Mouse (Mus musculus) bone marrow, adult 2 months (tissue): ENCODE results near the gene Esrp2. TPM values are rescaled to one million over a fixed set of nuclear protein-coding genes. Genes with fewer than 3 reads are reported as not detected.

ENCODE experiments used
- H3K27ac ChIP-seq: fragments of 200-500 bp; 2 replicates; pipeline ENCODE4 v1.5.1; 2012; ENCODE audit warnings: low read depth, mild to moderate bottlenecking, control low read depth, inconsistent platforms, low read length; ENCODE audit not compliant: control insufficient read depth, poor library complexity, insufficient read depth
- H3K4me1 ChIP-seq: fragments of 200-500 bp; 2 replicates; pipeline ENCODE4 v1.6.1; 2011; ENCODE audit warnings: low read length; ENCODE audit not compliant: control insufficient read depth, insufficient read depth
- H3K4me3 ChIP-seq: fragments of 200-500 bp; replicated peaks from 2 replicates; pipeline ENCODE3; 2011; ENCODE audit warnings: mild to moderate bottlenecking, low read depth, low read length, control low read depth; ENCODE audit not compliant: control insufficient read depth
- CTCF ChIP-seq: fragments of 200-500 bp; IDR thresholded peaks from 2 replicates; pipeline ENCODE4 v1.5.1; 2011; ENCODE audit warnings: low read length, control low read depth; ENCODE audit not compliant: control insufficient read depth, insufficient read depth
- POLR2A ChIP-seq: fragments of 200-500 bp; IDR thresholded peaks from 2 replicates; pipeline ENCODE4 v1.6.1; 2011; ENCODE audit warnings: low read depth, mild to moderate bottlenecking, control low read depth, low read length, borderline replicate concordance; ENCODE audit not compliant: control insufficient read depth
- WGBS: fragments of 180-500 bp; shearing (Covaris S2); methylation state at CpG from one replicate; pipeline ENCODE4 v1.1.7; 2018; 5-methylcytosine and 5-hydroxymethylcytosine counted together
- polyA plus RNA-seq: library from polyadenylated mRNA; stranded (reverse); fragments of >200 nt; gene quantifications from 2 replicates; pipeline ENCODE4 v1.2.4, GENCODE M21; 2011; ENCODE audit warnings: low replicate concordance; ENCODE audit not compliant: missing spikeins, insufficient read depth, insufficient read length

Esrp2 gene
- polyA plus RNA-seq, 1 experiment, result not detected

GRCm38 (mm10) chr8:106151041-106151440 is 14.3 kb upstream of the Esrp2 start:
- Histone ChIP-seq H3K4me3 (peak overlapping the region; percentile 82), H3K27ac (no peak overlapping the region), H3K4me1 (peaks cover 6% of the 10 kb centered on the region)
- no peak for TF ChIP-seq CTCF
- 66% methylated on average over 9 of the region's 9 CpGs for WGBS

- Histone ChIP-seq H3K27ac (peak overlapping the region; percentile 44), H3K4me1 (peaks cover 6% of the 10 kb centered on the region), H3K4me3 (peak overlapping the region; percentile 82)
- 12% methylated on average over 8 of the region's 8 CpGs for WGBS
- TF ChIP-seq CTCF (no peak), POLR2A (no peak)
These were observed 13.9 kb upstream of the Esrp2 start for GRCm38 (mm10) chr8:106150653-106151000.

GRCm38 (mm10) chr8:106149801-106150652 is 13.3 kb upstream of the Esrp2 start, which contains the start of gene Pla2g15:
Pla2g15 (plus strand) TSS chr8:106150399.
- under 1% methylated on average over 38 of the region's 38 CpGs for WGBS

GRCm38 (mm10) chr8:106149025-106149424 is 12.3 kb upstream of the Esrp2 start:
- 49% methylated on average over 6 of the region's 6 CpGs for WGBS
- peak overlapping the region; percentile 60 for H3K27ac ChIP-seq
- no peak for TF ChIP-seq POLR2A
- no peak for TF ChIP-seq CTCF
- no peak overlapping the region for H3K4me3 ChIP-seq
- peaks cover 6% of the 10 kb centered on the region for H3K4me1 ChIP-seq

More at GRCm38 (mm10) chr8:106149801-106150652, 13.3 kb upstream of the Esrp2 start, which contains the start of gene Pla2g15:
- TF ChIP-seq CTCF, result no peak
- TF ChIP-seq POLR2A, result peak; percentile 83
- peak within 1 kb of the TSS; percentile 69 for H3K27ac ChIP-seq
- peak within 1 kb of the TSS; percentile 82 for H3K4me3 ChIP-seq
- H3K4me1 ChIP-seq, result peaks cover 6% of the 10 kb centered on the region

- 78% methylated on average over 6 of the region's 6 CpGs for WGBS
These were observed 11.2 kb upstream of the Esrp2 start for GRCm38 (mm10) chr8:106147868-106148565.

GRCm38 (mm10) chr8:106146014-106146413 is 9.2 kb upstream of the Esrp2 start:
- no peak for TF ChIP-seq CTCF
- TF ChIP-seq POLR2A, result no peak
- Histone ChIP-seq H3K27ac (no peak overlapping the region), H3K4me1 (peaks cover 3% of the 10 kb centered on the region), H3K4me3 (no peak overlapping the region)
- WGBS, result 48% methylated on average over 4 of the region's 4 CpGs

More at GRCm38 (mm10) chr8:106147868-106148565, 11.2 kb upstream of the Esrp2 start:
- TF ChIP-seq CTCF (no peak), POLR2A (no peak)
- H3K4me1 ChIP-seq, result peaks cover 4% of the 10 kb centered on the region
- no peak overlapping the region for H3K27ac ChIP-seq
- H3K4me3 ChIP-seq, result no peak overlapping the region

- peaks cover 3% of the 10 kb centered on the region for H3K4me1 ChIP-seq
- TF ChIP-seq CTCF (no peak), POLR2A (no peak)
- H3K4me3 ChIP-seq, result no peak overlapping the region
- no peak overlapping the region for H3K27ac ChIP-seq
- 60% methylated on average over 2 of the region's 2 CpGs for WGBS
These were observed 8.6 kb upstream of the Esrp2 start for GRCm38 (mm10) chr8:106145331-106145730.

- TF ChIP-seq CTCF (peak; percentile 85), POLR2A (no peak)
- Histone ChIP-seq H3K4me1 (no peaks in the 10 kb centered on the region; the same call in 1 of the 2 replicates), H3K27ac (no peak overlapping the region), H3K4me3 (no peak overlapping the region)
- WGBS, result 13% methylated on average over 13 of the region's 13 CpGs
These were observed 4.0 kb upstream of the Esrp2 start for GRCm38 (mm10) chr8:106140769-106141168.
